Mouse (Mus musculus): ENCODE results near the gene Gm17416. TPM values are rescaled to one million over a fixed set of nuclear protein-coding genes. Genes with fewer than 3 reads are reported as not detected.

The Gm17416 gene
- polyA plus RNA-seq, 1 experiment from 2014 or later = not detected

GRCm38 (mm10) chr2:152616470-152616869, 47.3 kb downstream of the Gm17416 start:
- no peaks in the 10 kb centered on the region for H3K9me3 ChIP-seq (replicated peaks)
- no peak overlapping the region for H3K4me3 ChIP-seq
- 82% methylated on average over 6 of the region's 6 CpGs for WGBS
- no peaks in the 10 kb centered on the region for H3K36me3 ChIP-seq
- DNase-seq (ENCODE audit: low spot score) = no peak
- H3K27me3 ChIP-seq (ENCODE audit: low read depth, poor library complexity, severe bottlenecking) = peaks cover 2% of the 10 kb centered on the region; the same call in 1 of the 2 replicates
- peaks cover 9% of the 10 kb centered on the region for H3K4me1 ChIP-seq
- no peak overlapping the region for H3K27ac ChIP-seq

DNA sequence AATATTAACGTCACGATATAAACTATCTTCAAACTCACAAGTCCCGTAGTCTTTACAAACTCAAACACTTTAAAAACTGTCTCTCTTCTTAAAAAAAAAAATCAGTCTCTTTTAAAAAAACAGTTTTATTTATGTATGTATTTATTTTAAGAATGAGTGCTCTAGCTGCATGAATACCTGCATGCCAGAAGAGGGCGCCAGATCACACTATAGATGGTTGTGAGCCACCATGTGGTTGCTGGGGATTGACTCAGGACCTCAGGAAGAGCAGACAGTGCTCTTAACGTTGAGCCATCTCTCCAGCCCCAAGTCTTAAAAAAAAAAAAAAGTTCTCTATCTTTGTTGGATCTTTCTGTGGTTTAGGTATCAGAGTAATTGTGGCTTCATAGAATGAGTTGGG, 48.2 kb downstream of the Gm17416 start:
- H3K27ac ChIP-seq = no peak overlapping the region
- H3K4me3 ChIP-seq = no peak overlapping the region
- no peaks in the 10 kb centered on the region for H3K36me3 ChIP-seq
- H3K27me3 ChIP-seq (ENCODE audit: low read depth, poor library complexity, severe bottlenecking) = peaks cover 5% of the 10 kb centered on the region; the same call in 1 of the 2 replicates
- no peak for DNase-seq (ENCODE audit: low spot score)
- peaks cover 1% of the 10 kb centered on the region for H3K4me1 ChIP-seq
- 58% methylated on average over 5 of the region's 5 CpGs for WGBS
- no peaks in the 10 kb centered on the region for H3K9me3 ChIP-seq (replicated peaks)

Other genes starting within 250 kb of the Gm17416 start
- gene Rbck1, start 236.7 kb upstream of the Gm17416 start, polyA plus RNA-seq (2016; fragmentation: Nextera tagmentation; extraction: Ambion mirVana) = 85.8 and 92.6 TPM in 2 replicates
- 2.6 and 3.2 TPM in 2 replicates for gene Trib3, start 225.3 kb upstream of the Gm17416 start, polyA plus RNA-seq (2016; fragmentation: Nextera tagmentation; extraction: Ambion mirVana)
- 0.59 and 1.4 TPM in 2 replicates for gene Nrsn2, start 192.7 kb upstream of the Gm17416 start, polyA plus RNA-seq (2016; fragmentation: Nextera tagmentation; extraction: Ambion mirVana)
- gene Sox12, start 171.3 kb upstream of the Gm17416 start, polyA plus RNA-seq (2016; fragmentation: Nextera tagmentation; extraction: Ambion mirVana) = 9.9 and 11.8 TPM in 2 replicates
- gene Zcchc3, start 154.3 kb upstream of the Gm17416 start, polyA plus RNA-seq (2016; fragmentation: Nextera tagmentation; extraction: Ambion mirVana) = 64.9 and 67.2 TPM in 2 replicates
- gene 6820408C15Rik, start 153.8 kb upstream of the Gm17416 start, polyA plus RNA-seq (2016; fragmentation: Nextera tagmentation; extraction: Ambion mirVana) = 0.40 and 0.61 TPM in 2 replicates
- gene Defb23, start 104.7 kb upstream of the Gm17416 start, polyA plus RNA-seq (2016; fragmentation: Nextera tagmentation; extraction: Ambion mirVana) = not detected in 2 replicates
- not detected in 2 replicates for gene Defb20, start 92.3 kb upstream of the Gm17416 start, polyA plus RNA-seq (2016; fragmentation: Nextera tagmentation; extraction: Ambion mirVana)
- gene Defb22, start 79.2 kb upstream of the Gm17416 start, polyA plus RNA-seq (2016; fragmentation: Nextera tagmentation; extraction: Ambion mirVana) = not detected in 2 replicates
- not detected in 2 replicates for gene Defb26, start 57.6 kb upstream of the Gm17416 start, polyA plus RNA-seq (2016; fragmentation: Nextera tagmentation; extraction: Ambion mirVana)
- gene Defb28, start 51.1 kb upstream of the Gm17416 start, polyA plus RNA-seq (2016; fragmentation: Nextera tagmentation; extraction: Ambion mirVana) = not detected in 2 replicates
- gene Defb29, start 29.2 kb upstream of the Gm17416 start, polyA plus RNA-seq (2016; fragmentation: Nextera tagmentation; extraction: Ambion mirVana) = not detected in 2 replicates
- gene Defb21, start 3.4 kb downstream of the Gm17416 start, polyA plus RNA-seq (2016; fragmentation: Nextera tagmentation; extraction: Ambion mirVana) = not detected in 2 replicates
- not detected in 2 replicates for gene Defb19, start 11.0 kb downstream of the Gm17416 start, polyA plus RNA-seq (2016; fragmentation: Nextera tagmentation; extraction: Ambion mirVana)
- gene Defb45, start 30.1 kb downstream of the Gm17416 start, polyA plus RNA-seq (2016; fragmentation: Nextera tagmentation; extraction: Ambion mirVana) = not detected in 2 replicates
- not detected in 2 replicates for gene Defb36, start 35.0 kb downstream of the Gm17416 start, polyA plus RNA-seq (2016; fragmentation: Nextera tagmentation; extraction: Ambion mirVana)
- not detected in 2 replicates for gene Defb25, start 53.7 kb downstream of the Gm17416 start, polyA plus RNA-seq (2016; fragmentation: Nextera tagmentation; extraction: Ambion mirVana)
- 0.41 and 0.46 TPM in 2 replicates for gene Rem1, start 57.6 kb downstream of the Gm17416 start, polyA plus RNA-seq (2016; fragmentation: Nextera tagmentation; extraction: Ambion mirVana)
- gene H13, start 100.1 kb downstream of the Gm17416 start, polyA plus RNA-seq (2016; fragmentation: Nextera tagmentation; extraction: Ambion mirVana) = 104 and 118 TPM in 2 replicates
- 38.0 and 43.9 TPM in 2 replicates for gene Mcts2, start 117.7 kb downstream of the Gm17416 start, polyA plus RNA-seq (2016; fragmentation: Nextera tagmentation; extraction: Ambion mirVana)
- 132 and 178 TPM in 2 replicates for gene Id1, start 166.9 kb downstream of the Gm17416 start, polyA plus RNA-seq (2016; fragmentation: Nextera tagmentation; extraction: Ambion mirVana)
- 11.2 and 18.4 TPM in 2 replicates for gene Cox4i2, start 184.8 kb downstream of the Gm17416 start, polyA plus RNA-seq (2016; fragmentation: Nextera tagmentation; extraction: Ambion mirVana)

All from limb, embryonic 10.5 days (tissue).